Mouse (Mus musculus) CH12.LX (cell line): Measurements from ENCODE around the gene Hist1h4n. TPM values are rescaled to one million over a fixed set of nuclear protein-coding genes. Genes with fewer than 3 reads are reported as not detected.
"Not testable (repeated sequence)": the region's sequence is repeated elsewhere in the genome, so short reads cannot be mapped to it uniquely, and the experiment has no call there.

Experiments used
- DNase-seq: peaks from one replicate; pipeline ENCODE4 v3.0.0-alpha.2; 2013; ENCODE audit errors: extremely low read depth
- H3K27ac ChIP-seq: 2 replicates; pipeline ENCODE4 v1.5.1; 2012; ENCODE audit warnings: low read depth, mild to moderate bottlenecking, control low read depth, moderate library complexity; ENCODE audit not compliant: insufficient read depth
- H3K27me3 ChIP-seq: replicated peaks from 2 replicates; pipeline ENCODE3; 2012; ENCODE audit warnings: inconsistent platforms
- H3K36me3 ChIP-seq, 2 experiments: replicated peaks in 1 of 2; 2 replicates each; pipeline versions ENCODE3 to v1.6.1; 2012; ENCODE audit warnings: inconsistent platforms in 1 of 2, low read length in 1 of 2, mild to moderate bottlenecking in 1 of 2, mixed read lengths in 1 of 2, moderate library complexity in 1 of 2; ENCODE audit not compliant: control insufficient read depth in 1 of 2, insufficient read depth in 1 of 2
- H3K4me1 ChIP-seq, 2 experiments: 2 replicates each; pipeline ENCODE4 v1.6.1; 2012; ENCODE audit warnings: inconsistent platforms in 1 of 2, moderate library complexity in 1 of 2; ENCODE audit not compliant: insufficient read depth in 2 of 2, control insufficient read depth in 1 of 2
- H3K4me2 ChIP-seq: 2 replicates; pipeline ENCODE4 v1.6.1; 2012; ENCODE audit warnings: low read depth, mild to moderate bottlenecking, control low read depth; ENCODE audit not compliant: poor library complexity, insufficient read depth, severe bottlenecking
- H3K4me3 ChIP-seq, 3 experiments: fragments of 150-350 bp in 1 of 3; sonication (generic) in 1 of 3; replicated peaks in 1 of 3; 2 replicates each; pipeline versions ENCODE3 to v1.5.1; 2011 to 2012; ENCODE audit warnings: low read depth in 2 of 3, low read length in 2 of 3, mild to moderate bottlenecking in 2 of 3, moderate library complexity in 2 of 3, control low read depth in 1 of 3, improper control_type of control experiment in 1 of 3, inconsistent platforms in 1 of 3, mixed read lengths in 1 of 3; ENCODE audit not compliant: poor library complexity in 1 of 3
- H3K79me2 ChIP-seq: replicated peaks from 2 replicates; pipeline ENCODE4 v1.6.1; 2012; ENCODE audit warnings: mild to moderate bottlenecking, moderate library complexity; ENCODE audit not compliant: control insufficient read depth, poor library complexity, insufficient read depth, severe bottlenecking; ENCODE audit errors: extremely low read depth
- H3K9ac ChIP-seq: 2 replicates; pipeline ENCODE4 v1.6.1; 2012; ENCODE audit warnings: low read depth, mild to moderate bottlenecking, control low read depth, moderate library complexity; ENCODE audit not compliant: insufficient read depth
- H3K9me3 ChIP-seq: replicated peaks from 2 replicates; pipeline ENCODE3; 2012; ENCODE audit warnings: low read length, inconsistent platforms, mixed read lengths
- E2F4 ChIP-seq: IDR thresholded peaks from 2 replicates; pipeline ENCODE4 v1.6.1; 2011; ENCODE audit warnings: low read depth, low read length, improper control_type of control experiment; ENCODE audit not compliant: insufficient replicate concordance
- GABPA ChIP-seq: IDR thresholded peaks from 2 replicates; pipeline ENCODE4 v1.6.1; 2012; ENCODE audit warnings: low read depth, low read length, improper control_type of control experiment, inconsistent platforms; ENCODE audit not compliant: insufficient replicate concordance
- MAZ ChIP-seq: IDR thresholded peaks from 2 replicates; pipeline ENCODE4 v1.6.1; 2012; ENCODE audit warnings: low read depth, mild to moderate bottlenecking, inconsistent platforms, low read length, improper control_type of control experiment, moderate library complexity
- MYC ChIP-seq: IDR thresholded peaks from 2 replicates; pipeline ENCODE4 v1.6.1; 2011; ENCODE audit warnings: low read depth, mild to moderate bottlenecking, improper control_type of control experiment, low read length
- NELFE ChIP-seq: IDR thresholded peaks from 2 replicates; pipeline ENCODE4 v1.6.1; 2011; ENCODE audit warnings: low read depth, low read length, improper control_type of control experiment
- POLR2A ChIP-seq: IDR thresholded peaks from 2 replicates; pipeline ENCODE4 v1.6.1; 2011; ENCODE audit warnings: low read depth, mild to moderate bottlenecking, improper control_type of control experiment, low read length
- POLR2AphosphoS2 ChIP-seq: IDR thresholded peaks from 2 replicates; pipeline ENCODE4 v1.6.1; 2011; ENCODE audit warnings: low read depth, low read length, improper control_type of control experiment
- TBP ChIP-seq: conservative IDR thresholded peaks from 2 replicates; pipeline ENCODE4 v1.6.1; 2011; ENCODE audit warnings: low read depth, low read length, improper control_type of control experiment
- TCF12 ChIP-seq: IDR thresholded peaks from 2 replicates; pipeline ENCODE4 v1.6.1; 2014; ENCODE audit warnings: low read depth, mild to moderate bottlenecking, inconsistent platforms, low read length, improper control_type of control experiment
- ZMIZ1 ChIP-seq: IDR thresholded peaks from 2 replicates; pipeline ENCODE4 v1.6.1; 2012; ENCODE audit warnings: low read depth, mild to moderate bottlenecking, inconsistent platforms, low read length, improper control_type of control experiment
- dilution Hi-C: fragments of 300-500 bp; cut with MboI; formaldehyde crosslinking; loops from 2 replicates; pipeline ENCODE4 v1.14.3; 2020; ENCODE audit warnings: low sequenced_read_pairs; ENCODE audit not compliant: extremely low pct_unique_long_range_greater_than_20kb, extremely low pct_ligation_motif_present
- in situ Hi-C: fragments of 300-500 bp; cut with MboI; formaldehyde crosslinking; loops from 3 replicates; pipeline ENCODE4 v1.14.3; 2019; ENCODE audit warnings: low sequenced_read_pairs, low pct_ligation_motif_present, low pct_unique_long_range_greater_than_20kb, mixed read lengths
- polyA plus RNA-seq: library from polyadenylated mRNA; unstranded; fragments of >175 nt; gene quantifications from 2 replicates; pipeline ENCODE4 v1.2.1, GENCODE M21; 2012; ENCODE audit warnings: low read depth; ENCODE audit not compliant: insufficient read length
- total RNA-seq, 2 experiments: library from RNA; depleted of rRNA; stranded (reverse); fragments of 300-350 nt in 1 of 2; fragments of >200 nt in 1 of 2; gene quantifications; 2 replicates each; pipeline ENCODE4 v1.2.3; 2012 to 2014

Gene Hist1h4n
- total RNA-seq (2012; rRNA removed) (4,939 and 5,322 TPM in 2 replicates), total RNA-seq (2014; rRNA removed) (90.5 and 152 TPM in 2 replicates), polyA plus RNA-seq (6.4 TPM in 1 of 2 replicates, not detected in the other)

GRCm38 (mm10) chr13:21831418-21832394, at the start of gene Hist1h4n:
Gene Hist1h4n (minus strand): TSS chr13:21832196.
- H3K36me3 ChIP-seq, dilution Hi-C loops, H3K9me3 ChIP-seq, H3K79me2 ChIP-seq, H3K9ac ChIP-seq, DNase-seq, in situ Hi-C loops, H3K4me3 ChIP-seq, H3K27me3 ChIP-seq, H3K4me2 ChIP-seq: not testable (repeated sequence)
- H3K4me1 ChIP-seq = peaks cover 0 to 30% of the 10 kb centered on the region in 2 experiments; a peak in 2 of 4 replicates
- H3K27ac ChIP-seq = peak within 1 kb of the TSS; percentile 48; the same call in 1 of the 2 replicates
- TF ChIP-seq NELFE = peak; percentile 52
- TF ChIP-seq TBP = peak; percentile 52; the same call in 1 of the 2 replicates
- TF ChIP-seq POLR2A = peak; percentile 48
- peak; percentile 53 for TF ChIP-seq ZMIZ1

- no peaks in the 10 kb centered on the region for H3K79me2 ChIP-seq
Measured at GRCm38 (mm10) chr13:21880735-21881134, 48.7 kb upstream of the Hist1h4n start.

GRCm38 (mm10) chr13:21865503-21865902, 33.5 kb upstream of the Hist1h4n start:
- H3K9me3 ChIP-seq, H3K79me2 ChIP-seq, H3K9ac ChIP-seq, H3K4me2 ChIP-seq, H3K4me1 ChIP-seq, H3K36me3 ChIP-seq, H3K4me3 ChIP-seq, DNase-seq, H3K27ac ChIP-seq, dilution Hi-C loops: not testable (repeated sequence)
- peaks cover 12% of the 10 kb centered on the region for H3K27me3 ChIP-seq
- in situ Hi-C loops = loop anchor here (25.0 kb wide), 1 partner anchor 1572 kb away; no protein-coding TSS in a partner anchor

More at GRCm38 (mm10) chr13:21880735-21881134, 48.7 kb upstream of the Hist1h4n start:
- Histone ChIP-seq H3K4me1 (peaks cover 2 to 4% of the 10 kb centered on the region in 2 experiments; a peak in 3 of 4 replicates), H3K9ac (no peak overlapping the region), H3K4me2 (no peak overlapping the region), H3K4me3 (no peak overlapping the region), H3K27ac (no peak overlapping the region), H3K36me3 (no peaks in the 10 kb centered on the region), H3K9me3 (no peaks in the 10 kb centered on the region), H3K27me3 (peaks cover 2% of the 10 kb centered on the region)
- TF ChIP-seq GABPA = no peak
- TF ChIP-seq E2F4 = no peak
- TF ChIP-seq TBP = peak; percentile 84
- no peak for TF ChIP-seq POLR2AphosphoS2
- no peak for TF ChIP-seq MYC
- no peak for TF ChIP-seq TCF12
- no peak for TF ChIP-seq MAZ
- dilution Hi-C loops (no loop called here), in situ Hi-C loops (loop anchor here (25.0 kb wide), 2 partner anchors 718 to 1407 kb away; no protein-coding TSS in a partner anchor)
- no peak for DNase-seq
